Mouse (Mus musculus): ENCODE results near the gene 2410137M14Rik.

GRCm38 (mm10) chr17:36989437-36989836 is 8.4 kb upstream of the 2410137M14Rik start, which contains the start of gene H2-M5:
- TF ChIP-seq POLR2A (IDR thresholded peaks at IDR 0.05; ENCODE audit: control insufficient read depth, low read depth, low read length) (no peak), CTCF (IDR thresholded peaks at IDR 0.05; ENCODE audit: control insufficient read depth, insufficient read depth, insufficient replicate concordance, low read depth, low read length) (no peak)

All from testis, adult 2 months (tissue).